Mouse (Mus musculus) right cerebral cortex, postnatal 36 days (tissue): ENCODE measurements around the gene Gabrr2.

Experiments used
- DNase-seq, 2 experiments: peaks; one replicate each; pipeline ENCODE4 v3.0.0; 2022; ENCODE audit warnings: low spot score in 2 of 2, mixed read lengths in 1 of 2

Gene Gabrr2

GRCm38 (mm10) chr4:33062981-33063380, at the start of gene Gabrr2:
Gene Gabrr2, plus strand, starts transcription at chr4:33062999.
- no peak for DNase-seq

- peak; percentile 83 for DNase-seq
Observed at GRCm38 (mm10) chr4:33018361-33018999, 44.3 kb upstream of the Gabrr2 start.

DNA sequence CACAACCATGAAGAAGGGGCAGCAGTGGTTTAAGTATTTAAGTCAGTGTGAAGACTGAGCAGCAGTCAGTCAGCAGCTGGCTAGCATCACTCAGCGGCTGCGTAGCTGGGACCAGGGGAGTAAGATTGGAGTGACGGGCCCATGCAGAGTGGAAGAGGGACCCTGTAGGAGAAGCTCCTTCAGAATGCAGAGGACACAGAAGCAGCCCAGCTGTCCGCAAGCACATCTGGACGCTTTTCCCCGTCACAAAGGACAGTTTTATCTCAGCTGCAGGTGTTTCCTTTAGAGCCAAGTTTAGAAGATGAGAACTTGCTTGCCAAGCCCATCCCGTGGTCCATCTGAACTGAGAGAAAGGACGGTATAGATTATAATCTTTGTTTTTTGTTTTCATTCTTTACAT, 38.4 kb upstream of the Gabrr2 start:
- DNase-seq = no peak

GRCm38 (mm10) chr4:33029104-33029503, 33.7 kb upstream of the Gabrr2 start:
- no peak for DNase-seq

- no peak for DNase-seq
Observed at GRCm38 (mm10) chr4:33030264-33031194, 32.3 kb upstream of the Gabrr2 start.

- peak; percentile 83 to 84 for DNase-seq
Observed at GRCm38 (mm10) chr4:33031195-33031960, 31.4 kb upstream of the Gabrr2 start, which contains the start of gene Ube2j1. Gene Ube2j1, plus strand, starts transcription at chr4:33031416.

DNA sequence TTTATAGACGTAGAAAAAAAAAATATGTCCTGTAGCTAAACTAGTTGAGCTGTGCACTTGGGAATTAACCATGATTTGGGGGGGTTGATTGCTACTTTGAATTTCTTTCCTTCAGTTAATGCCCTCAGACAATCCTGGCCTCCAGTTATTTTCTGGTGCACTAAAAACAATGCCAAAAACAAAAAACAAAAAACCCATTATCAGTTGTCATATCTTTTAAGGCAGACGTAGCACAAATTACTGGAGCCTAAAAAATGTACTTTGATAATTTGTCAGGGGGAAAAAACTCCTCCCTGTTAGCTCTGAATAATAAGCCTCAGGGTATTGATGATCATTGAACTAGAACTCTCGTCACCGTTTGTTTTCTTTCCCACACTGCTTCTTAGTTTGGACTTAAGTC, 30.8 kb upstream of the Gabrr2 start:
- DNase-seq = no peak

DNA sequence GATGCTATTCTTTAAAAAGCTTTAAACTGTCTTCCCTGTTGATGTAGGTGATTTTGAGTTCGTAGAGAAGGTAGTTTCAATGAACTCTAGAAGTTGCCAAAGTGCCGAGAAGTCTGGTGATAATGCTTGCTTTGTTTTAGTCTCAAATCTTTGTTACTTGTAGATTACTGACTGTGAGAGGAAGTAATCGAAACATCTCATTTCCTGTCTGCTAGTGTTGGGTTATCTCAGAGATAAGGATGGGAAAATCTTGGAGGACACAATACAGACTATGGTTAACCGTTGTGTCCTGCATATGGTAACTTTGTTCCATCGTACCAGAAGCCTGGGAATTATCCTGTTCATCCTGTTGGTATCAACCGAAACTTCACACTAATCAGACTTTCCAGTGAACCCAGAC, 29.3 kb upstream of the Gabrr2 start:
- no peak for DNase-seq

- DNase-seq = no peak
Observed at GRCm38 (mm10) chr4:33039826-33040225, 23.0 kb upstream of the Gabrr2 start.

GRCm38 (mm10) chr4:33049601-33050000, 13.2 kb upstream of the Gabrr2 start:
- no peak for DNase-seq

- DNase-seq = peak in 1 of 2 experiments; percentile 14
Observed at GRCm38 (mm10) chr4:33052055-33052454, 10.7 kb upstream of the Gabrr2 start.

DNA sequence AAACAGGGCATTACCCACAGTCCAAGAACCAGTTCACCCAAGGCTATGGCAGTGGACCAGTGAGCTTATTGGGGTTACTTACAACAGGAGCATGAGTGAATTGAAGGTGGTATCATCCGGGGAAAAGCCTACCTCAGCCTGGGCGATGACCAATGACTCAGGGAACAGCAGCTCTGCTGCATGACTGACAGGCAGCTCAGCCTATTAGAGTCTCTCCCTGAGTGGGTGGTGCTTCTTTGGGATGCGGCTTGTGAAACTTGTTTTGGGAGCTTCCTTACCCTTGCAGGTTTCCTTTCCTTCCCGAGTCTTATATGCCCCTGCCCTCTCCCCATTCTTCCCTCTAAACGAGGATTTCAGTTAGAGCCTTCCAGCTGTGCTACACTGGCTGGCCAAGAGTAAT, 10.1 kb upstream of the Gabrr2 start:
- DNase-seq = no peak

GRCm38 (mm10) chr4:33054426-33054825, 8.4 kb upstream of the Gabrr2 start:
- DNase-seq = no peak

DNA sequence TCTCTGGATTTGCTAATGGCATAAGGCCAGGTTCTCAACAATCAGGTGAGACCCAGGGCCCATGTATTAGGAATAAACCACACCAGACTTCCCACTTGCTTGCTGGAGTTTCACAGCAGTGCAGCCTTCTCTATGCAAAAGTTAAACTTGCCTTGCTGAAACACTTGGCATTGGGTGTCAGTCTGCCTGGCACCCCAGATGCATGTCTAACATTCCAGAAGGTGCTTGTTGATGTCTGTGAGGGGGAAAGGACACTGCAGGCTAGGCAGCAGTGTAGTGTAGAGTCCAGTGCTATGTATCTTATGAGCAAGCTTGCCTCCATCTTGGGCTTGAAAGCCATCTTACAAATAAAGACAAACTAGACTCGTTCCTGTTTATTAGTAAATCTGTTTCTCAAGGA, 6.5 kb upstream of the Gabrr2 start:
- no peak for DNase-seq

GRCm38 (mm10) chr4:33057890-33058687, 4.7 kb upstream of the Gabrr2 start:
- peak; percentile 49 to 75 for DNase-seq

DNA sequence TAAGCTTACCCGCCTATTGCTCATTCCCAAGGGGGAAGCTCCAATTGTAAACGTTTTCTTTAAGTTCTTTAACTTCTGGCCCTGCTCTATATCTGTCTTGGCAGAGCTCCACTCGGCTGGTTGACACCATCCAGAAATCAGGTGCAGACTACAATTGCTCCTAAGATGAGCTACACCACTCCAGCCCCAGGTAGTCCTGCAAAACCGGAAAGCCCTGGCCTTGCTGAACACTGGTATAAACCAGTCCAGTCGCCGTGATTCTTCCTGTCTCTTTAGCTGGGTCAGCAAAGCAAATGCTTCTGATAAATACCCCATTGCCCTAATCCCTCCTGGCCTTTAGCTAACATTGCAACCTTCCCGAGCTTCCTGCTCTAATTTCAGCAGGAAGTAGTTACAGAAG, 1.6 kb upstream of the Gabrr2 start:
- DNase-seq = no peak

DNA sequence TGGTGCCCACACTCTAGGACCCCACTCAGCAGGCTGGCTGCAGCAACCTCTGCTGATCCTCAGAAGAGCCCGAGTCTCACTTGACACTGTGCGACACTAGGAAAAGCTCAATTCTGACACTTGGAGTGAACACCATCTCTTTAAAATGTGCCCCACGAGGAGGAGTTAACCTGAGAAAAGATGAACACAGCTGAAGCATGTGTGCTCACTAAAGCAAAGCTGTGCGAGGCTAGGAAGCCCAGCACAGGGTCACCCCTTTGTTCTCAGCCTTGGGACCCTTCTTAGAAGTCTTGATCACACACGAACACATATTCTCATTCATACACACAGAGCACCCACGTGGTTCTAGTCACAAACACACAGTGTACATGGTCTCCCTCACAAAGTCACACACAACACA, 2.2 kb downstream of the Gabrr2 start:
- no peak for DNase-seq

GRCm38 (mm10) chr4:33066223-33066960, 3.6 kb downstream of the Gabrr2 start:
- DNase-seq = no peak

GRCm38 (mm10) chr4:33067331-33067730, 4.5 kb downstream of the Gabrr2 start:
- DNase-seq = no peak

DNA sequence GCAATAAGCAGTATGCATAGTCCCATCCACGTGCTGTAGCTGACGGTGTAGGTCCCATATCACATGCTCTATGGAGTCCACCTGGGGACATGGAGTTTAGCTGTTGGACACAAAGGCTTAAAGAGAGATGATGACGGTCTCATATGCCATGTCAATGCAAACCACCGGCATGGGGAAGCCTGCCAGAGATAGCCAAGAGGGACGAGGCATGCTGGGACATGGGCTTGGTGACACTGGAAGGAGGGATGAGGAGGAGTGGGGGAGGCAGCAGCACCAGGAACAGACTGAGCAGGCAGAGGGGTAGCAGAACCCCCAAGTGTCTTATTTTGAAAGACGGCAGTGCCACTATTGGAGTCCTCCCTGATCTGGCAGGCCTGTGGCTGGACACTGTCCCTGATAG, 5.0 kb downstream of the Gabrr2 start:
- DNase-seq = no peak

- peak in 1 of 2 experiments; percentile 17 for DNase-seq
Observed at GRCm38 (mm10) chr4:33068894-33069293, 6.1 kb downstream of the Gabrr2 start.
